Mouse (Mus musculus): ENCODE results near the gene Arrdc1. TPM values are rescaled to one million over a fixed set of nuclear protein-coding genes. Genes with fewer than 3 reads are reported as not detected.
"Not testable (repeated sequence)": the region's sequence is repeated elsewhere in the genome, so short reads cannot be mapped to it uniquely, and the experiment has no call there.

The Arrdc1 gene
- 100 to 1,000 TPM; 168 to 273 (median 211) TPM for polyA plus RNA-seq (2017; shearing (Covaris generic))

- ATAC-seq: peak; percentile 82
These were observed at the start of gene Arrdc1 for GRCm38 (mm10) chr2:24935057-24935796. TSS of gene Arrdc1 (minus strand) at chr2:24935252.

- ATAC-seq: no peak
These were observed 41.9 kb upstream of the Arrdc1 start for GRCm38 (mm10) chr2:24976960-24977359.

GRCm38 (mm10) chr2:24975704-24976297 is 40.7 kb upstream of the Arrdc1 start, which contains the start of gene Pnpla7:
TSS of gene Pnpla7 (plus strand) at chr2:24976033.
- peak; percentile 63 for ATAC-seq

GRCm38 (mm10) chr2:24974906-24975703 is 40.1 kb upstream of the Arrdc1 start, which contains the start of gene Mrpl41:
TSS of gene Mrpl41 (minus strand) at chr2:24975098.
- peak; percentile 91 for ATAC-seq

GRCm38 (mm10) chr2:24974452-24974851 is 39.4 kb upstream of the Arrdc1 start:
- ATAC-seq: not testable (repeated sequence)

GRCm38 (mm10) chr2:24970386-24970785 is 35.3 kb upstream of the Arrdc1 start:
- no peak for ATAC-seq

GRCm38 (mm10) chr2:24962304-24963000 is 27.4 kb upstream of the Arrdc1 start, which contains the start of gene Dph7:
TSS of gene Dph7 (plus strand) at chr2:24962400.
- peak; percentile 98 for ATAC-seq

- no peak for ATAC-seq
These were observed 25.9 kb upstream of the Arrdc1 start for GRCm38 (mm10) chr2:24960910-24961309.

GRCm38 (mm10) chr2:24952537-24953055 is 17.5 kb upstream of the Arrdc1 start:
- ATAC-seq: no peak

GRCm38 (mm10) chr2:24950189-24950535 is 15.1 kb upstream of the Arrdc1 start:
- ATAC-seq: peak; percentile 13

GRCm38 (mm10) chr2:24949421-24950188 is 14.6 kb upstream of the Arrdc1 start, which contains the start of gene Zmynd19:
TSS of gene Zmynd19 (plus strand) at chr2:24949792.
- ATAC-seq: peak; percentile 95

GRCm38 (mm10) chr2:24944304-24944703 is 9.3 kb upstream of the Arrdc1 start:
- not testable (repeated sequence) for ATAC-seq

GRCm38 (mm10) chr2:24942092-24942491 is 7.0 kb upstream of the Arrdc1 start:
- no peak for ATAC-seq

GRCm38 (mm10) chr2:24934441-24934963 is 550 bp downstream of the Arrdc1 start:
- peak; percentile 53 for ATAC-seq

GRCm38 (mm10) chr2:24929593-24929992 is 5.5 kb downstream of the Arrdc1 start:
- ATAC-seq: peak; percentile 79

GRCm38 (mm10) chr2:24929119-24929518 is 5.9 kb downstream of the Arrdc1 start:
- ATAC-seq: peak; percentile 45

GRCm38 (mm10) chr2:24927810-24928479 is 7.1 kb downstream of the Arrdc1 start:
- no peak for ATAC-seq

- ATAC-seq: no peak
These were observed 8.1 kb downstream of the Arrdc1 start for GRCm38 (mm10) chr2:24926965-24927358.

GRCm38 (mm10) chr2:24926345-24926964 is 8.6 kb downstream of the Arrdc1 start:
- ATAC-seq: no peak

- ATAC-seq: no peak
These were observed 9.8 kb downstream of the Arrdc1 start for GRCm38 (mm10) chr2:24925284-24925683.

All from inflammation-experienced regulatory T-cells, adult 6 months (primary cell).